Mouse (Mus musculus) WW6 (cell line): ENCODE measurements at regions not wholly inside any gene's neighbourhood (a gene's known extent, or its start where the extent isn't known, plus 50 kb on each side); places are given as distances from the start of the nearest gene placed in this dataset.
A peak's percentile ranks its signal among the peaks of the same experiment; 100 is the strongest.

Source experiments
- DNase-seq: peaks from one replicate; pipeline ENCODE4 v3.0.0-alpha.2; 2013; ENCODE audit warnings: low read depth, low spot score

DNA sequence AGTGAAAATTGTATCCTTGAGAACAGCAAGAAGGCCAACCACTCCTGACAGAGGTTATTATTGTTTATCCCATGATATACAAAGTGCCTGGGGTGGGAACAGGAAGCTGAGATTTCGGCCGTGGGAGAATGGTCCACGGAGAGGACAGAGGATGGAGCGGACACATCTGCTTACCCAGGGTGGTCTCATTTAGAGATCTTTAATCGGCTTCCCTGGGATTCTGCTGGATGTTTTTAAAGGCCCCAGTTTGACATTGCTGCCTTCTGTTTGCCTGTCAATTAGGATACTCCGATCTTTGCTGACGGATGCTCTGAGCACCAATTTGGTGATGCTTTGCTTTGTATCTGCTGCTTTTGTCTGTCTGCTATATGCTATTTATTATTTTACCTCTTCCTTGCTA is 803.5 kb downstream of the Tmem132b start:
- no peak for DNase-seq

DNA sequence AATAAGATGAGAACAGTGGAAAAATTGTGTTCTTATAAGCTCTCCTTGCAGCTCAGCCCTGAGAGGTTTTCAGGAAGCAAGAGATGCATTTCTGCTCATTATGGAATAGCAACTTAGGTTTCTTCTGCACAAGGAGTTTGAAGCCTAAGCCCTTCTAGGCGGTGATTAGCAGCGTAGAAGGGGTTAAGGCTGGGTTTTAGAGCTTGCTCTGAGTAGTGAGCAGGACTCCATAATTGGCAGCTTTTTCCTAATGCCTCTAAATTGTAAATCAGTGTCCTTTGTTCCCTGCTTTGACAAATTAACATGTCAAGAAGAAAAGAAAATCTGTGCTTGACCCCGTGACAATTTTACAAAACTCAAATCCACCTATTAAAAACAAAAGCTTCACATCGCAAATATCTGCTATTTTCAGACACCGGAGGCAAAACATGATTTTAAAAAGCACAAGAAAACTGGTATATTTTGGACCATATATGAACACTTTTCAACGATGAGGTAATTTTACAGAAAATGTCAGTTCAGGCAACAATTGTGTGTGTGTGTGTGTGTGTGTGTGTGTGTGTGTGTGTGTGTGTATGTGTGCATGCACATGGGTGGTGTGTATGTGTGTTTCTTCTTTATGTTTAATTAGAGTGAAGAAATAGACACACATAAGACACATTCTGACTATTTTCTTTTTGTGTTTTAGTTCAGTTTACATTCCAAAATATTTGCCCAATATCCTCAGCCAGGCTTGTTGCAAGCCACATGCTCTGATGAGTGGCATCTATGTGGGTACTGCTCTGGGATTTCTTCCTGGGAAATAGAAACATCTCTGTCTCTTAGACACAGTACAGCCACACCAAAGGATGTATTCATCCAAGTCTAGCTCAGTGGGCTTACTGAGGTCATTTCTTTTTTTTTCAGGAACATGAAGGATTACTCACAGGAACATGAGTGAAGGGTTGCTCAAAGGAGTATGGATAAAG is 804.3 kb downstream of the Tmem132b start:
- no peak for DNase-seq

GRCm38 (mm10) chr5:126337884-126338283 is 806.3 kb downstream of the Tmem132b start:
- DNase-seq: no peak

GRCm38 (mm10) chr5:126343570-126343969 is 812.0 kb downstream of the Tmem132b start:
- no peak for DNase-seq

DNA sequence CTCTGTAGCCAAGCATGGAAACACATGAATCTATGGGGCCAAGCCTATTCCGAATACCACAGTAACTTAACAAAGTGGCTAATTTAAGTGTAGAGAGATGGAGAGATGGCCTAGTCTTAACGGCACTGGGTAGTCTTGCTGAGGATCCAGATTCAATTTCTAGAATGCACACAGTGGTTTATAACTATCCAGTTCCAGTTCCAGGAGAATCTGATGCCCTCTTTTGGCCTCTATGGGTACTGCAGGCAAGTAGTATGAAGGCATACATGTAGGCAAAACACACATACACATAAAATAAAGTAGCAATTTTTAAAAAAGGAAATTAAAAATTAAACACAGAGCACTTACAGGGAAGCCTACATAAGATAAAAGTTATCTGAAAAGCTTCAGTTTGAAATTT is 819.4 kb downstream of the Tmem132b start:
- no peak for DNase-seq

- no peak for DNase-seq
Measured at GRCm38 (mm10) chr5:126369436-126369835, 837.9 kb downstream of the Tmem132b start.

DNA sequence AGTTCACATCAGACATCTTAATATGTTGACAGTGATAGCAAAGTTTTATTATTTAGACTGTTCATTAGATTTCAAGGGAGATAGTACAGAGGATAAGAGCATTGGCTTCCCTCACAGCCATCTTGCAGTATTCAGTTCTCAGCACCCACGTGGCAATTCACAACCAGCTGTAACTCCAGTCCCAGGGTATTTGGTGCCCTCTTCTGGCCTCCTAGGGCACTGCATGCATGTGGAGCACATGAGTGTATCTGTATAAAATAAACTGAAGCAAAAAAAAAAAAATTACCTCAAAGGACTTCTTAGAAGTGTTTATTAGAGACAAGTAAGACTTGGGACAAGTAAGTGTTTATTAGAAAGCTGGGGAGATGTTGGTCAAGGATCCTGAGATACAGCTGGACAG is 849.3 kb upstream of the Tmem132c start:
- DNase-seq: no peak

GRCm38 (mm10) chr5:126395331-126395730 is 846.3 kb upstream of the Tmem132c start:
- DNase-seq: no peak

DNA sequence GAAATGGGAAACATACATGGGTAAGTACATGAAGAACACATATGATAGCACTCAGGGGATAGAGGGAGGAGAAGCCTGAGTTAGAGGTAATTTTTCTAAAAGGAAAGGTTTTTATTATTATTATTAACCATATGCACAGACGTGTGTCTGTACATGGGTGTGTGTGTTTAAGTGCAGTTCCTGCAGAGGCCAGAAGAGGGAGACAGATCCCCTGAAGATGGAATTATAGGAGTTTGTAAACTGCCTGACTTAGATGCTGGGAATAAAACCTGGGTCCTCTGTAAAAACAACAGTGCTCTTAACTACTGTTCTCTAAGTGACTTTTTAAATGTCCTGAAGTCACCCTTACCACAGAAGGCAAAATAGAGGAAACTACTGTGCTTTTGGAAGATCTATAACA is 809.9 kb upstream of the Tmem132c start:
- peak; percentile 4 for DNase-seq

GRCm38 (mm10) chr5:126438696-126439095 is 802.9 kb upstream of the Tmem132c start:
- no peak for DNase-seq

DNA sequence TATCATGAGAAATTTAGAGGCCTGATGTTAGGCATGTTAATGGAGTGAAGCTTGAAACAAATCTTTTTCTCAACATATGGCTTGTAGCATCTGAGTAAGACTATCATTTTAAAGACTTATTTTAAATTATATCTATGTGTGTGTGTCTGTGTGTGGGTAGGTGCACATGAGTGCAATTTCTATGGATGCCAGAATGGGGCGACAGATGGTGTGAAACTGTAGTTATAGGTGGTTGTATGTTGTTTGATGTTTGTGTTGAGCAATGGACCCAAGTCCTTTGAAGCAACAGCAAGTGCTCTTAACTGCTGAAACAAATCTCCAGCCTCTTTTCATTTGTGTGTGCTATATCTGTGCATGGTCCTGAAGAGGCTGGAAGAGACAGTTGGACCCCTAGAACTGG is 801.1 kb upstream of the Tmem132c start:
- DNase-seq: no peak

GRCm38 (mm10) chr5:126475761-126476160 is 765.8 kb upstream of the Tmem132c start:
- DNase-seq: no peak

GRCm38 (mm10) chr5:126522076-126522475 is 719.5 kb upstream of the Tmem132c start:
- no peak for DNase-seq

GRCm38 (mm10) chr5:126525863-126526262 is 715.7 kb upstream of the Tmem132c start:
- no peak for DNase-seq

DNA sequence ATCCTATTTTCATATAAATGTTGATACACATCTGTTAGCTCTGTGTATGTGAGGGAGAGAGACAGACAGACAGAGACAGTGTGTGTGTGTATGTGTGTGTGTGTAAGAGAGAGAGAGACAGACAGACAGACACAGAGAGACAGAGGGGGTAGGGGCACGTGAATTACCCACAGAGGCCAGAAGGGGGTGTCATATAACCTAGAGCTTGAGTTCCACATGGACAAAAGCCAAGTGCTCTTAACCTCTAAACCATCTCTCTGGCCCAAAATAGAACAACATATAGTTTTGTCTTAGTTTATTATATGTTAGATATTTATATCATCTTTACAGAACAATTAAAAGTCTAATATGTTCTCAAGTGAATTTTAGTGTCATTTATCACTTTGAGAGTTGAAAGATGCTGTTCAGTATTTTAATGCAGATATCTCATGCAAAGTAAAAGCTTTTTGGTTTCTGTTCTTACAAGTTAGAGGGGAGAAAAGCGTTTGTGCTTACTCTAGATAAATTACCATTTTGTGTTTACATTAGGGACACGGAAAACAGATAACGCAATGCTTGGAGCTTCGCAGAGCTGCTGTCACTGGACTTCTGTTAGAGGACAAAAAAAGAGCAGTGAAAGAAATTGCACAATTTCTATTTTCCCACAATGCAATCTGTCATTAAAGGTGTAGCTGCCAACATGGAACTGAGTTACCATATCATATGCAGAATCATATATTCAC is 710.6 kb upstream of the Tmem132c start:
- no peak for DNase-seq

DNA sequence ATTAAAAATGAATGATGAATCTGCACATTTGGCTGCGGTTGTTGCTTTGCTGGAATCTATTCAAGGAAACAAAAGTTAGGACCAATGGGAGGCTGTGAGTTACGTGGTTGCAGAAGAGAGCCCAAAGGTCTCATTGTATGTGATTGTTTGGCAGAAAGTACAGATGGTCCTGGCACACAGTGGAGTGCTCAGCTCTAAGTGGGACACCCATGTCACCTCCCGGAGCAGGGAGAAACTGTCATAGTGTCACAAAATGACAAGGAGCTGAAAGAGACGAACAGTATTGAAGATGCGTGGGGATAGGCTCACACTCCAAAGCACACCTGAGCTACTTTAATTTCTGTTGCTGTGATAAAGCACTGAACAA is 710.1 kb upstream of the Tmem132c start:
- no peak for DNase-seq

- DNase-seq: no peak
Measured at GRCm38 (mm10) chr5:126531975-126532374, 709.6 kb upstream of the Tmem132c start.

DNA sequence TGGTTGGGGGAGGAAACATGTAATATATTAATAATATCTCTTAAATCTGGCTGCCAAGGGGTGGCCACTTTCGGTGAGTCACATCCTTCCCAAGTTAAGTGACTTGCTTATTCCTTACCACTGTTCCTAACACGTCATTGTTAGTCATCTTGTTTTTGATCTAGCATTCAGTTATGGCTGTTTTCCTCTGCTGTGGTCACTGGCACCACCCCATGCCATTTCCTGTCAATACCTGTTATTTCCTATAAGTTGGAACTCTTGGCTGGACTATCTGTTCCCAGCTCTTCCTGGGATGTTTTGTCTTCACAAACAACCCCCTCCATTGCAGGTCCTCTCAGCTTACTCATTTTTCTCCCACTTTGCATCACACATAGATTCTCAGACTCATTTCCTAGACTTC is 703.5 kb upstream of the Tmem132c start:
- DNase-seq: no peak

DNA sequence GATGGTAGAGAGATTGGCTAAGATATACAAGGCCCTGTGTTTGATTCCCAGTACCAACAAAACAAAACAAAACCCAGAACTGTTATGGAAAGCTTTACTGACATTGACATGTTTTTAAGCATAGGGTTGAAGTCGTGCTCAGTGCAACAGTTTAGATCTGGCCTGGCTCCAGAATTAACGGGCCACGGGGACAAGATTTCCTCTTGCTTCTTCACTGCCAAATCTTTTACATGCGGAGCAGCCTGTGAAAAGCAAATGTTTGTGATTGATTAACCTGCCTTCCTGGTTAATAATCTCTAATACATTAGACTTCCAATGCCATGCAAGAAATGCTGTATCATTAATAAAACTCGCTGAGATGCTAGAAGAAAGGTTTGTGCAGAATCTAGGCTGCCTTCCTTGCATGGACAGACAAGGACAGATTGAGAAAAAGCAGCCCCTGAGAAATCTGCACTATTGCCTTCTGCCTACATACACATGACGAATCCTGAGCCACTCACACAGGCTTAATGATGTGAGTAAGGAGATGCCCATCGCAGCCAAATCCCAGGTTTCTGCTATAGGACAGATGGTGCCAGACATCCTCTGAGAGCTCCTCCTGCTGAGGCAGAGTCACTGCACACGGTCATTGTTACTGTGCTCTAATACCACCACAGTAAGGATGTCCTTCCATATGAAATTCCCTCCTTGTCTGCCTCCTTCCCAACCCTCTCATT is 697.2 kb upstream of the Tmem132c start:
- DNase-seq: no peak

DNA sequence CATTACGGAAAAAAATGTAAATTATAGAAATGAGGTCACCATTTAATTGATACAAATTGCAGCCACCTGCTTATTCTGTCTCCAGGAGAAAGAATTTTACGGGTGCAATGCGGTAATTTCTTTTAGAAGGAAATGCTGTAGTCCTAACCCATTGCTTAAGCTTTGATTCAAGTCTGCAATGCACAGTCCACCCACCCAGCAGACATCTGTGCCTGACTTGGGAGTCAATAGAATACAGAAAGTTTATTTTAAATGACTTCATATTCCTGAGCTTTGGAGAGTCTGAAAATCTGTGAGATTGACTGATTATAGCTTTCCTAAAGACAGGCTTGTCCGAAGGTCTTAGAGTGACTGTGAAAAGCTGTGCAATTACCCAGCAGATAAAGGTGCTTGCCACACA is 693.8 kb upstream of the Tmem132c start:
- DNase-seq: no peak

GRCm38 (mm10) chr5:126551676-126552075 is 689.9 kb upstream of the Tmem132c start:
- DNase-seq: no peak

DNA sequence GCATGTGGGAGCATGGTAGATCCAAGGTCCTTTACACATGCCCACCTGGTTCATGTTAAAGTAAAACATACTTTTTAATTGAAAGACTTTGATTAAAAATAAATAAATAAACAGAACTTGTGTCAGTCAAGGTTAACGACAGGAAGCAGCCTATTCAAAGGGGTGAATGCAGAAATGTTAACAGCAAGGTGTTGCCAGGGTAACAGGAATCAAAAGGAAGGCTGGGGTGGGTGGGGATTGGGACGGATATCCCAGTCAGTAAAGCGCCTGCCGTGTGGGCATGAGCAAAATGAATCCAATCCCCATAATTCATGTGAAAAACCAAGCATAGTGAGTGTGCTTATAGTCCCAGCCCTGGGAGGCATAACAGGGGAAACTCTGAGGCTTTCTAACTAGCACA is 682.6 kb upstream of the Tmem132c start:
- DNase-seq: peak; percentile 7
